Mouse (Mus musculus) Muller cell, postnatal 12 days (primary cell): ENCODE results near the gene Olfr914.

Source experiments
- DNase-seq: peaks from one replicate; pipeline ENCODE4 v3.0.0-alpha.2; 2015; ENCODE audit errors: inconsistent ontology term

Olfr914 gene

GRCm38 (mm10) chr9:38604802-38605201, at the start of gene Olfr914:
TSS of gene Olfr914 (plus strand) at chr9:38605102.
- DNase-seq = no peak

GRCm38 (mm10) chr9:38579878-38580277, 25.0 kb upstream of the Olfr914 start, which contains the start of gene Olfr912:
TSS of gene Olfr912 (plus strand) at chr9:38580178.
- no peak for DNase-seq

- DNase-seq = no peak
These were observed 13.8 kb upstream of the Olfr914 start for GRCm38 (mm10) chr9:38591056-38591455.

- DNase-seq = no peak
These were observed 12.4 kb upstream of the Olfr914 start, which contains the start of gene Olfr913 for GRCm38 (mm10) chr9:38592459-38592858. TSS of gene Olfr913 (plus strand) at chr9:38592759.

- DNase-seq = no peak
These were observed 27.5 kb downstream of the Olfr914 start for GRCm38 (mm10) chr9:38632406-38632805.

GRCm38 (mm10) chr9:38659775-38660174, 54.9 kb downstream of the Olfr914 start, which contains the start of gene Olfr916:
TSS of gene Olfr916 (minus strand) at chr9:38659875.
- no peak for DNase-seq
